Mouse (Mus musculus): ENCODE results near the gene Rbm20. TPM values are rescaled to one million over a fixed set of nuclear protein-coding genes. Genes with fewer than 3 reads are reported as not detected.

Gene Rbm20
- polyA plus RNA-seq, 1 experiment from 2014 or later: 0.95 TPM

GRCm38 (mm10) chr19:53679194-53679593 is 2.1 kb downstream of the Rbm20 start:
- no peaks in the 10 kb centered on the region for H3K9me3 ChIP-seq (ENCODE audit: control insufficient read depth, low read depth, low read length)
- ATAC-seq (ENCODE audit: insufficient number of reproducible peaks, insufficient read depth, low FRiP score, low read depth): no peak
- H3K4me1 ChIP-seq (ENCODE audit: control insufficient read depth, insufficient read depth, low read length): peaks cover 14% of the 10 kb centered on the region; the same call in 1 of the 2 replicates
- H3K9ac ChIP-seq (replicated peaks; ENCODE audit: low read depth, low read length): no peak overlapping the region
- 92% methylated on average over 9 of the region's 9 CpGs for WGBS
- H3K27ac ChIP-seq (ENCODE audit: low read length): no peak overlapping the region
- H3K4me3 ChIP-seq (ENCODE audit: low read depth, low read length): no peak overlapping the region
- no peaks in the 10 kb centered on the region for H3K36me3 ChIP-seq (ENCODE audit: control insufficient read depth, insufficient read depth, low read length)
- peaks cover 23% of the 10 kb centered on the region for H3K27me3 ChIP-seq (ENCODE audit: control insufficient read depth, insufficient read depth, low read length)
- no peak overlapping the region for H3K4me2 ChIP-seq (replicated peaks; ENCODE audit: low read depth, low read length)

- H3K36me3 ChIP-seq (ENCODE audit: control insufficient read depth, insufficient read depth, low read length): no peaks in the 10 kb centered on the region
- no peak for ATAC-seq (ENCODE audit: insufficient number of reproducible peaks, insufficient read depth, low FRiP score, low read depth)
- peaks cover 23% of the 10 kb centered on the region for H3K27me3 ChIP-seq (ENCODE audit: control insufficient read depth, insufficient read depth, low read length)
- no peak overlapping the region for H3K4me2 ChIP-seq (replicated peaks; ENCODE audit: low read depth, low read length)
- no peaks in the 10 kb centered on the region for H3K9me3 ChIP-seq (ENCODE audit: control insufficient read depth, low read depth, low read length)
- H3K4me3 ChIP-seq (ENCODE audit: low read depth, low read length): no peak overlapping the region
- H3K4me1 ChIP-seq (ENCODE audit: control insufficient read depth, insufficient read depth, low read length): peaks cover 14% of the 10 kb centered on the region; the same call in 1 of the 2 replicates
- H3K27ac ChIP-seq (ENCODE audit: low read length): no peak overlapping the region
- no peak overlapping the region for H3K9ac ChIP-seq (replicated peaks; ENCODE audit: low read depth, low read length)
- 71% methylated on average over 7 of the region's 7 CpGs for WGBS
These were observed 2.9 kb downstream of the Rbm20 start for GRCm38 (mm10) chr19:53679981-53680380.

GRCm38 (mm10) chr19:53682427-53682826 is 5.3 kb downstream of the Rbm20 start:
- Histone ChIP-seq H3K27ac (ENCODE audit: low read length) (no peak overlapping the region), H3K9ac (replicated peaks; ENCODE audit: low read depth, low read length) (no peak overlapping the region), H3K4me3 (ENCODE audit: low read depth, low read length) (no peak overlapping the region), H3K27me3 (ENCODE audit: control insufficient read depth, insufficient read depth, low read length) (peaks cover 7% of the 10 kb centered on the region; the same call in 1 of the 2 replicates), H3K4me2 (replicated peaks; ENCODE audit: low read depth, low read length) (no peak overlapping the region), H3K9me3 (ENCODE audit: control insufficient read depth, low read depth, low read length) (no peaks in the 10 kb centered on the region), H3K36me3 (ENCODE audit: control insufficient read depth, insufficient read depth, low read length) (no peaks in the 10 kb centered on the region), H3K4me1 (ENCODE audit: control insufficient read depth, insufficient read depth, low read length) (peaks cover 2% of the 10 kb centered on the region; the same call in 1 of the 2 replicates)
- no peak for ATAC-seq (ENCODE audit: insufficient number of reproducible peaks, insufficient read depth, low FRiP score, low read depth)
- 42% methylated on average over 8 of the region's 8 CpGs for WGBS

DNA sequence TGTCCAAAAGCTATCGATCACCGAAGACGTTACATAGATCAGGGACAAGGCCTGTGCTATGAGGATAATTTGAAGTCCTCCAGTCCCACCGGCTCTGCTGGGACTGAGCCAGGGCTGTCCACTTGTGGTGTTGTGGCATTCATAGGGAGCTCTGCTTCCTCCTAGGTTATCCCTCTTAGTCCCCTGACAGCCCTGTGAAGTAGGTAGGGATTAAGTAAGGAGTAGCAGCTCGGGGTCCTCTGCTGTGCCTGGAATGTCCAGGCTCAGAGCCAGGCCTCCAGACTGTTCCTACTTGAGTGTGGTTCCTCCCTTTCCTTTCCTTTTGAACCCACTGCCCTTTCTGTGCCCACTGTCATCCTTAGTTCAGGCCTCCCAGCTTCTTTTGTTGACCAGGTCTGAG is 10.5 kb downstream of the Rbm20 start:
- H3K9me3 ChIP-seq (ENCODE audit: control insufficient read depth, low read depth, low read length): no peaks in the 10 kb centered on the region
- H3K27ac ChIP-seq (ENCODE audit: low read length): no peak overlapping the region
- no peaks in the 10 kb centered on the region for H3K4me1 ChIP-seq (ENCODE audit: control insufficient read depth, insufficient read depth, low read length)
- no peak overlapping the region for H3K9ac ChIP-seq (replicated peaks; ENCODE audit: low read depth, low read length)
- H3K4me3 ChIP-seq (ENCODE audit: low read depth, low read length): no peak overlapping the region
- H3K27me3 ChIP-seq (ENCODE audit: control insufficient read depth, insufficient read depth, low read length): no peaks in the 10 kb centered on the region
- H3K36me3 ChIP-seq (ENCODE audit: control insufficient read depth, insufficient read depth, low read length): no peaks in the 10 kb centered on the region
- H3K4me2 ChIP-seq (replicated peaks; ENCODE audit: low read depth, low read length): no peak overlapping the region
- WGBS: 66% methylated on average over 5 of the region's 5 CpGs
- no peak for ATAC-seq (ENCODE audit: insufficient number of reproducible peaks, insufficient read depth, low FRiP score, low read depth)

- no peak for ATAC-seq (ENCODE audit: insufficient number of reproducible peaks, insufficient read depth, low FRiP score, low read depth)
- WGBS: 76% methylated on average over 10 of the region's 10 CpGs
- H3K9ac ChIP-seq (replicated peaks; ENCODE audit: low read depth, low read length): no peak overlapping the region
These were observed 13.7 kb downstream of the Rbm20 start for GRCm38 (mm10) chr19:53690816-53691215.

DNA sequence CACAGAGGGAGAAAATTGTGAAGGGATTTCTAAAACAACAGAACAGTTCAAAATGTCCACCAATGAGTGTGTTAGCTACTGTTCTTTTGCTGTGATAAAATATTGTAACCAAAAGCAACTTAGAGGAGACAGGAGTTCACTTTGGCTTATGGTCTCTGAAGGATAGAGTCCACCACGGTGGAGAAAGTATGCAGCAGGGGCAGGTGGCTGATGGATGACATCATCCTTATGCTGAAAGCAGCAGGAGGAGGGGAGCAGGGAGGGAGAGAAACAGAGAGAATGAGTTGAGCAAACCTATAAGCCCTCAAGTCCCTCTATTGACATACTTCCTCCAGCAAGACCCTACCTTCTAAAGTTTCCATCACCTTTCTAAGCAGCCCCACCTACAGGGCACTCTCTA is 16.9 kb downstream of the Rbm20 start:
- Histone ChIP-seq H3K9me3 (ENCODE audit: control insufficient read depth, low read depth, low read length) (no peaks in the 10 kb centered on the region), H3K9ac (replicated peaks; ENCODE audit: low read depth, low read length) (no peak overlapping the region), H3K4me3 (ENCODE audit: low read depth, low read length) (no peak overlapping the region), H3K4me2 (replicated peaks; ENCODE audit: low read depth, low read length) (no peak overlapping the region), H3K4me1 (ENCODE audit: control insufficient read depth, insufficient read depth, low read length) (no peaks in the 10 kb centered on the region), H3K27me3 (ENCODE audit: control insufficient read depth, insufficient read depth, low read length) (no peaks in the 10 kb centered on the region), H3K27ac (ENCODE audit: low read length) (no peak overlapping the region), H3K36me3 (ENCODE audit: control insufficient read depth, insufficient read depth, low read length) (no peaks in the 10 kb centered on the region)
- ATAC-seq (ENCODE audit: insufficient number of reproducible peaks, insufficient read depth, low FRiP score, low read depth): no peak
- 11% methylated on average over 1 of the region's 1 CpGs for WGBS

More at GRCm38 (mm10) chr19:53690816-53691215, 13.7 kb downstream of the Rbm20 start:
- no peak overlapping the region for H3K27ac ChIP-seq (ENCODE audit: low read length)
- H3K27me3 ChIP-seq (ENCODE audit: control insufficient read depth, insufficient read depth, low read length): no peaks in the 10 kb centered on the region
- no peaks in the 10 kb centered on the region for H3K36me3 ChIP-seq (ENCODE audit: control insufficient read depth, insufficient read depth, low read length)
- H3K4me1 ChIP-seq (ENCODE audit: control insufficient read depth, insufficient read depth, low read length): no peaks in the 10 kb centered on the region
- H3K4me2 ChIP-seq (replicated peaks; ENCODE audit: low read depth, low read length): no peak overlapping the region
- H3K9me3 ChIP-seq (ENCODE audit: control insufficient read depth, low read depth, low read length): no peaks in the 10 kb centered on the region
- no peak overlapping the region for H3K4me3 ChIP-seq (ENCODE audit: low read depth, low read length)

DNA sequence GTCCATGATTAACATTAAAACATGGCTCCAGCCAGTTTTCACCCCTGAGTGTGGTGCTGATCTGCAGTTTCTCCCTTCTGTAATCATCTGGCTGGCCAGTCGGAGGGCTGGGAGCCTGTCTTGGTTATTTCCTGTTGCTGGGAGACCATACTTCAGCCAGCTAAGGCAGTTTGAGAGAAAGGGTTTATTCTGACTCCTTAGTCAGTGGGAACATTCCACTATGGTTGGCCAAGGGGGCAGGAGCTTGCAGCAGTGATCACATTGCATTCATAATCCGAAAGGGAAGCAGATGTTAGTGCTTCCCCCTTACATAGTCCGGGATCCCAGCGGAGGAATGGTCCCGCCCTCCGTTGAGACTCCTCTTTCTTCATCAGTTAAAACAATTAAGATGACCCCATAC is 19.0 kb downstream of the Rbm20 start:
- ATAC-seq (ENCODE audit: insufficient number of reproducible peaks, insufficient read depth, low FRiP score, low read depth): no peak

DNA sequence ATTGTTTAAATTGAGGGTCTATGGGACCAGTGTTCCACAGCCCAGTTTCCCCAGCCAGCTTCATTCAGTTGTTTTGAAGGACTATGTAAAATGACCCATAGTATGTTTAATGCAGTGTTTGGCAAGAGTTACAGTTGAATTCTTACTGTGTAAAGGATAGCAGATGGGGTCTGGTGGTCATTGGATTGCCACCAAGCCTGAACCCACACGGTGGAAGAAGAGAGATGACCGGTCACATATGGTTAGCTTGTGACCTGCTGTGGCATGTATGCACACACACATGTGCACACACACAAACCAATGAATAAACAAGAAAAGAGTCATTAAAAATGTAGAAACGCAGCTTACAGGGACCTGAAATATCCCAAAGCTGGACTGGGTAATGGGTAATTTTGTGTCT is 19.5 kb downstream of the Rbm20 start:
- no peak overlapping the region for H3K9ac ChIP-seq (replicated peaks; ENCODE audit: low read depth, low read length)
- ATAC-seq (ENCODE audit: insufficient number of reproducible peaks, insufficient read depth, low FRiP score, low read depth): no peak
- H3K4me3 ChIP-seq (ENCODE audit: low read depth, low read length): no peak overlapping the region
- no peaks in the 10 kb centered on the region for H3K4me1 ChIP-seq (ENCODE audit: control insufficient read depth, insufficient read depth, low read length)
- H3K4me2 ChIP-seq (replicated peaks; ENCODE audit: low read depth, low read length): no peak overlapping the region
- H3K27ac ChIP-seq (ENCODE audit: low read length): no peak overlapping the region
- no peaks in the 10 kb centered on the region for H3K9me3 ChIP-seq (ENCODE audit: control insufficient read depth, low read depth, low read length)
- WGBS: 79% methylated on average over 3 of the region's 3 CpGs
- H3K36me3 ChIP-seq (ENCODE audit: control insufficient read depth, insufficient read depth, low read length): no peaks in the 10 kb centered on the region
- no peaks in the 10 kb centered on the region for H3K27me3 ChIP-seq (ENCODE audit: control insufficient read depth, insufficient read depth, low read length)

More for the DNA sequence above, 19.0 kb downstream of the Rbm20 start:
- Histone ChIP-seq H3K4me3 (ENCODE audit: low read depth, low read length) (no peak overlapping the region), H3K4me1 (ENCODE audit: control insufficient read depth, insufficient read depth, low read length) (no peaks in the 10 kb centered on the region), H3K27me3 (ENCODE audit: control insufficient read depth, insufficient read depth, low read length) (no peaks in the 10 kb centered on the region), H3K36me3 (ENCODE audit: control insufficient read depth, insufficient read depth, low read length) (no peaks in the 10 kb centered on the region), H3K9me3 (ENCODE audit: control insufficient read depth, low read depth, low read length) (no peaks in the 10 kb centered on the region), H3K27ac (ENCODE audit: low read length) (no peak overlapping the region), H3K4me2 (replicated peaks; ENCODE audit: low read depth, low read length) (no peak overlapping the region), H3K9ac (replicated peaks; ENCODE audit: low read depth, low read length) (no peak overlapping the region)
- WGBS: 71% methylated on average over 6 of the region's 6 CpGs

DNA sequence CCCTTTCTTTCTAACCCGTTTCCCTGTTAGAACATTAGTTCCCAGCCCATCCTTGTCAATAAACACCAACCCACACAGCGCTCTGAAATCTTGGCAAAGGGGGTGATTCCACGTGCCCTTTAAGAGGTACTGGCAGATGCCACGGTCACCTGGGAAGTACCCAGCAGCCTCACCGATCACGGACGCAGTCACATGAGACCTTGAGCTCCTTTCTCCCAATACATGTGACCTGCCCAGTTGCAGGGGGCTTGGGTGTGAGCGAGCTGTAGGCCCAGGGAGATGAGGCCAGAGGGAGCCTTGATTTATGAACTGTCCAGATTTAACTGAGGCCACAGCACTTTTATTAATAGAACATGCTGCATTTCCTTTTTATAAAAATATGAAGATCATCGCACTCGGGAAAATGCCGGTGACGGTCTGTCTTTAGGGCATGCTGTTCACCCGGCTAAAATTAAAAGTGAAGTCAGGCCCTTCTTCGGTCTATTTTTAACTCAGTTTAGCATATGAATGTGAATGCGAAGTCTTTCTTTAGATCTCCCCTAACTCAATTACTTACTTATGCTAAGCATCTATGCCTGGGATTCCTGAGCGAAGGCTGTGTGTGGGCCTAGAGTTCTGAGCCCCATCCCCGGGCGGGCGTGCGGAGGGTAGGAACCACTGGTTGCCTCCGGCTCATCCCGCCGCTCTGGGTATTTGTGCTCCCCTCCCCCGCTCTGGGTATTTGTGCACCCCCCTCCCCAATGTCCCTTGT is 20.4 kb downstream of the Rbm20 start:
- Histone ChIP-seq H3K27me3 (ENCODE audit: control insufficient read depth, insufficient read depth, low read length) (no peaks in the 10 kb centered on the region), H3K9ac (replicated peaks; ENCODE audit: low read depth, low read length) (no peak overlapping the region), H3K4me1 (ENCODE audit: control insufficient read depth, insufficient read depth, low read length) (no peaks in the 10 kb centered on the region), H3K27ac (ENCODE audit: low read length) (no peak overlapping the region), H3K36me3 (ENCODE audit: control insufficient read depth, insufficient read depth, low read length) (no peaks in the 10 kb centered on the region), H3K4me2 (replicated peaks; ENCODE audit: low read depth, low read length) (no peak overlapping the region), H3K9me3 (ENCODE audit: control insufficient read depth, low read depth, low read length) (no peaks in the 10 kb centered on the region), H3K4me3 (ENCODE audit: low read depth, low read length) (no peak overlapping the region)
- 62% methylated on average over 24 of the region's 24 CpGs for WGBS
- no peak for ATAC-seq (ENCODE audit: insufficient number of reproducible peaks, insufficient read depth, low FRiP score, low read depth)
